ENCODE assay signal across 11 mouse cellular contexts in the genomic region with DNA sequence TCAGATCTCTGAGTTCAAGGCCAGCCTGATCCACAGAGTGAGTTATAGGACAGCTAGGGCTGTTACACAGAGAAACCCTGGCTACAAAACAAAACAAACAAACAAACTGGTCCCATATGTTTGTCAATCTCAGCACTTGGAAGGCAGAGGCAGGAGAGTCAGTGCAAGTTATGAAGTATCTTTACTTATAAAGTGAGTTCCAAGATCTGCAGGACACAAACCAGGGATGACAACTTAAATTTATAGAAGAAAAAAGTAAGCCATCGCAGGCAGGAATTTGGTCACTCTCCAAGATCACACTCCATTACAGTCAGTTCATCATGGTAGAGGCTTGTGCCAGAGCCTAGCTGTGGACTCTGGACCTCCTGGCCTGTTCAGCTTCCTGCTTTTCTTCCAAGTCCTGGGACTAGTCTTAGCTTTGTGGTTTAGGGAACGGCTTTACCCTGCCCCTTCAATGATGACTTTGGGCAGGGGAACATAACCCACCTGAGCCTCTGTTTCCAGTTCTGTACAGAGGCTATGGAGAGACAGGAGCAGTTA. TPM values are rescaled to one million over a fixed set of nuclear protein-coding genes. Genes with fewer than 3 reads are reported as not detected.
A peak's percentile ranks its signal among the peaks of the same experiment; 100 is the strongest.
DNase-seq lines count a peak whose midpoint lies in the region; ATAC-seq lines count a peak whose summit lies in the region.
"Had no signal": no experiment of that assay in that cellular context is flagged by ENCODE, and none has a peak within 500 bp of the region (broad histone marks: within the 10 kb centered on the region; RNA-seq: fewer than 3 reads in every experiment).

No protein-coding gene starts in this region.

- H3K36me3 ChIP-seq in heart, embryonic 11.5 days (ENCODE audit: control insufficient read depth, insufficient read depth, low read length), result peaks cover 9% of the 10 kb centered on the region; the same call in 1 of the 2 replicates
- no peaks in the 10 kb centered on the region; the same call in 1 of the 2 replicates for H3K36me3 ChIP-seq in neural tube, embryonic 11.5 days (ENCODE audit: control insufficient read depth, insufficient read depth, low read length)

- 93% methylated on average over 2 of the region's 2 CpGs for WGBS in heart, embryonic 11.5 days (ENCODE audit: insufficient replicate concordance)
- 90% methylated on average over 2 of the region's 2 CpGs for WGBS in neural tube, embryonic 11.5 days

- ATAC-seq in heart, embryonic 11.5 days (replicated peaks; ENCODE audit: insufficient number of reproducible peaks, low FRiP score, low TSS enrichment), result no peak
- ATAC-seq in neural tube, embryonic 11.5 days (ENCODE audit: insufficient read depth, low FRiP score, low TSS enrichment), result no peak

- peak overlapping the region; percentile 91; the same call in 1 of the 2 replicates for H3K9ac ChIP-seq in heart, embryonic 11.5 days (ENCODE audit: low read depth, low read length)
- no peak overlapping the region for H3K9ac ChIP-seq in neural tube, embryonic 11.5 days (ENCODE audit: low read length)

- no peak overlapping the region; the same call in 1 of the 2 replicates for H3K4me3 ChIP-seq in heart, embryonic 11.5 days (ENCODE audit: low read depth, low read length)
- H3K4me3 ChIP-seq in neural tube, embryonic 11.5 days (ENCODE audit: low read depth, low read length), result no peak overlapping the region

- DNase-seq in heart, postnatal 4 days, result no peak
- DNase-seq in neural tube, embryonic 11.5 days (ENCODE audit: low spot score), result no peak
- no peak for DNase-seq in neural tube, embryonic 10.5 days (ENCODE audit: extremely low spot score, low spot score)
- DNase-seq in kidney, postnatal 36 days, result peak; percentile 71 to 76
- DNase-seq in urinary bladder, adult 2 months (ENCODE audit: low spot score), result no peak
- no peak for DNase-seq in ovary, adult 18-20 months (ENCODE audit: low spot score)
- DNase-seq in left cerebral cortex, postnatal 14 days (ENCODE audit: low spot score in 2 of 2), result no peak
- DNase-seq: cerebellum, postnatal 10 days; lung, postnatal 14 days; retina, postnatal 1 day had no signal

- H3K4me1 ChIP-seq in heart, embryonic 11.5 days (ENCODE audit: control insufficient read depth, insufficient read depth, low read length), result peaks cover 18% of the 10 kb centered on the region
- H3K4me1 ChIP-seq in neural tube, embryonic 11.5 days (ENCODE audit: control insufficient read depth, insufficient read depth, low read length), result peaks cover 10% of the 10 kb centered on the region

- H3K27ac ChIP-seq in heart, embryonic 11.5 days (ENCODE audit: low read depth, low read length), result no peak overlapping the region
- no peak overlapping the region for H3K27ac ChIP-seq in neural tube, embryonic 11.5 days (ENCODE audit: low read depth, low read length)

- intact Hi-C loops in left cerebral cortex, postnatal 14 days (cut with DNase I), result no loop called here

- H3K4me2 ChIP-seq in heart, embryonic 11.5 days, result peak overlapping the region; percentile 79
- 0 out of 2 replicates have a peak overlapping the region, but pooled peaks have one; percentile 84 for H3K4me2 ChIP-seq in neural tube, embryonic 11.5 days (ENCODE audit: low read depth)

- no peaks in the 10 kb centered on the region for H3K27me3 ChIP-seq in heart, embryonic 11.5 days (ENCODE audit: control insufficient read depth, insufficient read depth, low read length)
- no peaks in the 10 kb centered on the region for H3K27me3 ChIP-seq in neural tube, embryonic 11.5 days (ENCODE audit: control insufficient read depth, insufficient read depth, low read length)

- no peaks in the 10 kb centered on the region for H3K9me3 ChIP-seq in heart, embryonic 11.5 days (replicated peaks; ENCODE audit: control insufficient read depth, low read length)
- no peaks in the 10 kb centered on the region for H3K9me3 ChIP-seq in neural tube, embryonic 11.5 days (ENCODE audit: control insufficient read depth, low read length)

RNA-seq across cellular contexts. Expression of gene Opa3, which starts 2.0 kb away (rescaled TPM):
- polyA plus RNA-seq in heart, embryonic 11.5 days (2014; fragmentation: Nextera tagmentation; extraction: Ambion mirVana), result 41.2 and 41.6 TPM in 2 replicates
- 10 to 100 TPM; 54.7 to 60.0 TPM for total RNA-seq in heart, postnatal 4 days (2021)
- 43.7 and 45.9 TPM in 2 replicates for polyA plus RNA-seq in neural tube, embryonic 11.5 days (2014; fragmentation: Nextera tagmentation; extraction: Ambion mirVana)
- polyA plus RNA-seq in urinary bladder, adult 2 months (2012; rRNA removed), result 18.1 and 19.4 TPM in 2 replicates
- total RNA-seq in left cerebral cortex, postnatal 14 days (2021), result 10 to 100 TPM; 40.0 to 43.9 TPM

RNA-seq across cellular contexts. Expression of gene Gpr4, which starts 17.8 kb away (rescaled TPM):
- 1.3 and 1.4 TPM in 2 replicates for polyA plus RNA-seq in heart, embryonic 11.5 days (2014; fragmentation: Nextera tagmentation; extraction: Ambion mirVana)
- total RNA-seq in heart, postnatal 4 days (2021), result 1 to 10 TPM; 6.7 to 8.1 TPM
- polyA plus RNA-seq in neural tube, embryonic 11.5 days (2014; fragmentation: Nextera tagmentation; extraction: Ambion mirVana), result 2.4 and 2.6 TPM in 2 replicates
- 13.5 and 14.3 TPM in 2 replicates for polyA plus RNA-seq in urinary bladder, adult 2 months (2012; rRNA removed)
- total RNA-seq in left cerebral cortex, postnatal 14 days (2021), result 1 to 10 TPM; 5.2 to 5.5 TPM

RNA-seq across cellular contexts. Expression of gene Vasp, which starts 41.5 kb away (rescaled TPM):
- polyA plus RNA-seq in heart, embryonic 11.5 days (2014; fragmentation: Nextera tagmentation; extraction: Ambion mirVana), result 61.9 and 102 TPM in 2 replicates
- total RNA-seq in heart, postnatal 4 days (2021), result 100 to 1,000 TPM; 117 to 119 TPM
- 54.6 and 57.6 TPM in 2 replicates for polyA plus RNA-seq in neural tube, embryonic 11.5 days (2014; fragmentation: Nextera tagmentation; extraction: Ambion mirVana)
- 133 and 146 TPM in 2 replicates for polyA plus RNA-seq in urinary bladder, adult 2 months (2012; rRNA removed)
- 10 to 100 TPM; 18.4 to 21.1 TPM for total RNA-seq in left cerebral cortex, postnatal 14 days (2021)

RNA-seq across cellular contexts. Expression of gene Ppm1n, which starts 49.8 kb away (rescaled TPM):
- polyA plus RNA-seq in heart, embryonic 11.5 days (2014; fragmentation: Nextera tagmentation; extraction: Ambion mirVana), result 0.34 TPM in 1 of 2 replicates, not detected in the other
- total RNA-seq in heart, postnatal 4 days (2021), result under 1 TPM in 1 of 2 experiments, not detected in 1; 0.26 TPM
- polyA plus RNA-seq in neural tube, embryonic 11.5 days (2014; fragmentation: Nextera tagmentation; extraction: Ambion mirVana), result not detected in 2 replicates
- polyA plus RNA-seq in urinary bladder, adult 2 months (2012; rRNA removed), result 0.04 and 0.29 TPM in 2 replicates
- total RNA-seq in left cerebral cortex, postnatal 14 days (2021), result under 1 TPM in 1 of 2 experiments, not detected in 1; 0.40 TPM

RNA-seq across cellular contexts. Expression of gene Rtn2, which starts 52.3 kb away (rescaled TPM):
- 25.3 and 31.2 TPM in 2 replicates for polyA plus RNA-seq in heart, embryonic 11.5 days (2014; fragmentation: Nextera tagmentation; extraction: Ambion mirVana)
- total RNA-seq in heart, postnatal 4 days (2021), result 10 to 100 TPM; 30.2 to 32.3 TPM
- polyA plus RNA-seq in neural tube, embryonic 11.5 days (2014; fragmentation: Nextera tagmentation; extraction: Ambion mirVana), result 58.2 and 60.2 TPM in 2 replicates
- 36.2 and 45.7 TPM in 2 replicates for polyA plus RNA-seq in urinary bladder, adult 2 months (2012; rRNA removed)
- 100 to 1,000 TPM; 115 to 123 TPM for total RNA-seq in left cerebral cortex, postnatal 14 days (2021)

Comparison
In these comparisons a context has a peak if more than half of its experiments do, and no peak if none do; other contexts are left out.
1. DNase-seq: peak in kidney, postnatal 36 days (2 of 2); none in heart, postnatal 4 days (single experiment), neural tube, embryonic 11.5 days (single experiment), neural tube, embryonic 10.5 days (single experiment), urinary bladder, adult 2 months (single experiment), ovary, adult 18-20 months (single experiment) and left cerebral cortex, postnatal 14 days (0 of 2).